Mouse (Mus musculus): ENCODE results near the gene Armc7. TPM values are rescaled to one million over a fixed set of nuclear protein-coding genes. Genes with fewer than 3 reads are reported as not detected.

The Armc7 gene
- polyA plus RNA-seq, 1 experiment from 2014 or later = 7.0 TPM

GRCm38 (mm10) chr11:115509773-115510506, 34.5 kb downstream of the Armc7 start:
- no peaks in the 10 kb centered on the region for H3K9me3 ChIP-seq (ENCODE audit: control insufficient read depth)
- peaks cover 8% of the 10 kb centered on the region for H3K4me1 ChIP-seq (replicated peaks; ENCODE audit: control insufficient read depth, insufficient read depth, low read length)
- TF ChIP-seq CTCF (IDR thresholded peaks at IDR 0.05; ENCODE audit: low read depth) = no peak
- H3K27me3 ChIP-seq (replicated peaks; ENCODE audit: control insufficient read depth, insufficient read depth, low read length) = no peaks in the 10 kb centered on the region
- no peak overlapping the region for H3K9ac ChIP-seq (ENCODE audit: low read depth, low read length)
- H3K36me3 ChIP-seq (ENCODE audit: control insufficient read depth, insufficient read depth) = no peaks in the 10 kb centered on the region
- no peak overlapping the region for H3K4me3 ChIP-seq (ENCODE audit: low read depth, low read length)
- H3K4me2 ChIP-seq (replicated peaks; ENCODE audit: low read depth) = peak overlapping the region; percentile 84
- 17% methylated on average over 6 of the region's 6 CpGs for WGBS
- H3K27ac ChIP-seq (ENCODE audit: low read depth, low read length) = peak overlapping the region; percentile 84
- peak; percentile 52 for ATAC-seq

DNA sequence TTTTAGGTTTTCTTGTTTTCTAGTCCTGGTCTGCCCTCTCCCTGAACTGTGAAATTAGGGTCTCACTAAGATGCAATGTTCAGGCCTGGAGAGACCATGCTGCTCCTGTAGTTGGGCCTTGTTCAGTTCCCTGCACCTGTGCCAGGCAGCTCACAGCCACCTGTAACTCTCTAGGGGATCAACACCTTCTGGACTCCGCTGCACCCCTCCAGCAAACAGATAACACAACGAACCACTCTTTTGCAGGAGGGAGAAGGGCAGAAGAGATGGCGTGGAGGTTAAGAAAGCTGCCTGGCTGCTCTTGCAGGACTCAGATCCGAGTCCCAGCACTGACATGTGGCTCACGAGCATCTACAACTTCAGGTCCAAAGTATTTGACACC, 35.0 kb downstream of the Armc7 start:
- no peaks in the 10 kb centered on the region for H3K36me3 ChIP-seq (ENCODE audit: control insufficient read depth, insufficient read depth)
- no peaks in the 10 kb centered on the region for H3K9me3 ChIP-seq (ENCODE audit: control insufficient read depth)
- peak overlapping the region; percentile 84 for H3K27ac ChIP-seq (ENCODE audit: low read depth, low read length)
- TF ChIP-seq CTCF (IDR thresholded peaks at IDR 0.05; ENCODE audit: low read depth) = no peak
- no peak overlapping the region for H3K9ac ChIP-seq (ENCODE audit: low read depth, low read length)
- no peak overlapping the region for H3K4me3 ChIP-seq (ENCODE audit: low read depth, low read length)
- no peaks in the 10 kb centered on the region for H3K27me3 ChIP-seq (replicated peaks; ENCODE audit: control insufficient read depth, insufficient read depth, low read length)
- H3K4me1 ChIP-seq (replicated peaks; ENCODE audit: control insufficient read depth, insufficient read depth, low read length) = peaks cover 8% of the 10 kb centered on the region
- 40% methylated on average over 5 of the region's 5 CpGs for WGBS
- peak overlapping the region; percentile 84; the same call in 1 of the 2 replicates for H3K4me2 ChIP-seq (replicated peaks; ENCODE audit: low read depth)
- ATAC-seq = no peak

DNA sequence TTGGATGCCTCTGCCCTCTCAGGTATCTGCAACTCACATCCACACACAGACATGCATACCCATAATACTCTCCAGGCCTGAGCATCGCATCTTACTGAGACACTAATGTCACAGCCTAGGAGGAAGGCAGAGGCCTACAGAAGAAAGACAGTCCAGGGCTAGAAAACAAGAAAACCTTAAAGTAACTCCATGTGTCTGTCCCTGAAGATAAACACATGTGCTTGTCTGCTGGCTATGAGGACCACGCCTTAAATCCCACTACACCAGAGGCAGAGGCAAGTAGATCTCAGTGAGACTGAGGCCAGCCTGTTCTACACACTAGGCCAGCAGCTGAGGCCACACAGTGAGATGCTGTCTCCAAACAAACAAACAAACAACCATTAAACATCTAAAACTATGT, 35.7 kb downstream of the Armc7 start:
- Histone ChIP-seq H3K27me3 (replicated peaks; ENCODE audit: control insufficient read depth, insufficient read depth, low read length) (no peaks in the 10 kb centered on the region), H3K4me3 (ENCODE audit: low read depth, low read length) (peak overlapping the region; percentile 86; the same call in 1 of the 2 replicates), H3K4me1 (replicated peaks; ENCODE audit: control insufficient read depth, insufficient read depth, low read length) (peaks cover 8% of the 10 kb centered on the region), H3K36me3 (ENCODE audit: control insufficient read depth, insufficient read depth) (no peaks in the 10 kb centered on the region), H3K9ac (ENCODE audit: low read depth, low read length) (no peak overlapping the region), H3K9me3 (ENCODE audit: control insufficient read depth) (no peaks in the 10 kb centered on the region), H3K4me2 (replicated peaks; ENCODE audit: low read depth) (peak overlapping the region; percentile 84), H3K27ac (ENCODE audit: low read depth, low read length) (no peak overlapping the region)
- ATAC-seq = no peak
- TF ChIP-seq CTCF (IDR thresholded peaks at IDR 0.05; ENCODE audit: low read depth) = no peak
- WGBS = 51% methylated on average over 2 of the region's 2 CpGs

DNA sequence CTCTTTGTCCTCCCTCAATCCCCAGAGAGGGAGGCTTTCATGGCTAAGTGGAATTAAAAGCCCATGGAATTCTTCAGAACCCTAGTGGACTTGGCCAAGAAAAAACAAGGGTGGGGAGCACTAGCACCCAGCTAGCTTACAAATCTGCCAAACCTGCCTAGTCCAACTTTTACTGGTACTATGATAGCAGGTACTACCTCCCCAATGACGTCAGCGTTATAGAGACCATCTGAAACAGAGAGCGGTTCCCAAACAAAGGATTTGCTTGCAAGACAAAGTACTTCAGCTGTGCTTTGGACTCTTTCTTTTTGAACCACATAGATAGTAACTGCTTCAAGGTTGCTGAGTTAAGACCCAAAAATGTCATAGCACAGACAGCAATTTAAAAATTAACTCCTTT, 36.5 kb downstream of the Armc7 start:
- TF ChIP-seq CTCF (IDR thresholded peaks at IDR 0.05; ENCODE audit: low read depth) = no peak
- WGBS = 34% methylated on average over 3 of the region's 3 CpGs
- peak overlapping the region; percentile 86; the same call in 1 of the 2 replicates for H3K4me3 ChIP-seq (ENCODE audit: low read depth, low read length)
- H3K27ac ChIP-seq (ENCODE audit: low read depth, low read length) = peak overlapping the region; percentile 70
- no peaks in the 10 kb centered on the region for H3K36me3 ChIP-seq (ENCODE audit: control insufficient read depth, insufficient read depth)
- no peaks in the 10 kb centered on the region for H3K27me3 ChIP-seq (replicated peaks; ENCODE audit: control insufficient read depth, insufficient read depth, low read length)
- ATAC-seq = no peak
- peak overlapping the region; percentile 84 for H3K4me2 ChIP-seq (replicated peaks; ENCODE audit: low read depth)
- H3K9me3 ChIP-seq (ENCODE audit: control insufficient read depth) = no peaks in the 10 kb centered on the region
- H3K4me1 ChIP-seq (replicated peaks; ENCODE audit: control insufficient read depth, insufficient read depth, low read length) = peaks cover 8% of the 10 kb centered on the region
- H3K9ac ChIP-seq (ENCODE audit: low read depth, low read length) = peak overlapping the region; percentile 24

DNA sequence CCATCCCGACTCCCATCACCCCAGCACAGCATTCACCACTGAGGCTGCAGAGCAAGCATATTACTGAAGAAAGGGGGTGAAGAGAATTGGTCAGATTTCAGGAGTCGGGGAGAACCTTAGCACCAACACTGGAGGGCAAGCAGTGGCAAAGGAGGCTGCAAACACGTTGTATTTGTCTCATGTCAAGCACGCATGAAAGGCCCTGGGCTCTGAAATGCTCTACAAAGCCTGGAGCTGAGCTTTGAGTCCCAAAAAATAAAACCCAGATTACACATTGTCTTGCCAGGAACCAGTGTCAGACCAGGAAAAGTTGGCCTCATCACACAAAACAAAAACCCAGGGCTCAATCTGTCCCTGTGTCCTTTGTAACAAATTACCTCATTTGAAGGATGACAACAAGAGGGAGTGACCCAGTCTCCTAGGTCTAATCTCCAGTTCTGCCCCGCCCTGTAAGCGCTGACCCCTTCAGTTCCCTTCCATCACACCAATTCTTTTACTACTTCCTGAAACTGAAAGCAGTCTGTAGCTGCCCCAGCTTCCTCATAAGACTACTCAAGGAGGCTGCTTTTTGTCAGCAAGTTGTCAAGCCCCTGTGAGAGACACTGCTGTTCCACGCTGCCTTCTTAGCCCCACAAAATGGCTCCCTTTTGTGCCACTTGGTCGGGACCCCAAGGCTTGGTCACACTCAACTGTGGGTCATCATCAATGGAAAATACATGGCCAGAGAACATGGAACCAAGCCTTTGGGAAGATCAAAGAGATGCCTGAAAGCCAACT, 37.1 kb downstream of the Armc7 start:
- Histone ChIP-seq H3K9me3 (ENCODE audit: control insufficient read depth) (no peaks in the 10 kb centered on the region), H3K36me3 (ENCODE audit: control insufficient read depth, insufficient read depth) (no peaks in the 10 kb centered on the region), H3K4me2 (replicated peaks; ENCODE audit: low read depth) (peak overlapping the region; percentile 84), H3K4me3 (ENCODE audit: low read depth, low read length) (peak overlapping the region; percentile 86), H3K9ac (ENCODE audit: low read depth, low read length) (peak overlapping the region; percentile 89), H3K4me1 (replicated peaks; ENCODE audit: control insufficient read depth, insufficient read depth, low read length) (peaks cover 8% of the 10 kb centered on the region), H3K27me3 (replicated peaks; ENCODE audit: control insufficient read depth, insufficient read depth, low read length) (no peaks in the 10 kb centered on the region), H3K27ac (ENCODE audit: low read depth, low read length) (peak overlapping the region; percentile 70)
- ATAC-seq = peak; percentile 45
- TF ChIP-seq CTCF (IDR thresholded peaks at IDR 0.05; ENCODE audit: low read depth) = no peak
- 9% methylated on average over 8 of the region's 8 CpGs for WGBS

Measured in intestine, postnatal 0 days (tissue).